Mouse (Mus musculus): ENCODE measurements around the gene Clasrp.

GRCm38 (mm10) chr7:19562643-19563410 lies 41.5 kb downstream of the Clasrp start, which contains the start of gene Ppp1r37:
- TF ChIP-seq CTCF (IDR thresholded peaks at IDR 0.05; ENCODE audit: low read depth) = no peak
- TF ChIP-seq EP300 (IDR thresholded peaks at IDR 0.05; ENCODE audit: low read depth) = 0 out of 2 replicates have a peak, but pooled peaks have one; percentile 6

All from liver, postnatal 0 days (tissue).